Mouse (Mus musculus): Measurements from ENCODE around the gene Ctnna3. TPM values are rescaled to one million over a fixed set of nuclear protein-coding genes. Genes with fewer than 3 reads are reported as not detected.

Gene Ctnna3
- polyA plus RNA-seq, 1 experiment from 2014 or later: 1.7 TPM

DNA sequence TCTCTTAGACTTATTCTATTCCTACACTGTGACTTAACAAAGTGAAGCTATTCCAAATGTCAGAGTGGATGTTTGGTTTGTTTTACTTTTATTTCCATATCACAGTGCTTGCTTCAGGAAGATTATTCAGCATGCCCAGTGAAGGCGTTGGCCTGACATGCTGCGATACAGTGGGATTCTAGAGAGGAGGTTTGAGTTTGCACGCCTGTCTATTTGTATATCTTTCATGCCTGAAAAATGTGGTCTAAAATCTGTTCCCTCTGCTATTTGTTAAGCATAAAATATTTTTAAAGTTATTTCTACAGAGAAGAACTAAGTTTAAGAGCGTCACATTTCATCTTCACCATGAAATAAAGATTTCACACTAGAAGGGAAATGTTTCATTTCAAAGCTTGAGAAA, 813.5 kb downstream of the Ctnna3 start:
- DNase-seq (ENCODE audit: low spot score) (no peak), ATAC-seq (replicated peaks; ENCODE audit: low FRiP score, low TSS enrichment, low read depth) (no peak)
- Histone ChIP-seq H3K9me3 (ENCODE audit: control insufficient read depth, low read length) (no peaks in the 10 kb centered on the region), H3K4me3 (ENCODE audit: low read depth, low read length) (no peak overlapping the region), H3K4me1 (replicated peaks; ENCODE audit: control insufficient read depth, insufficient read depth, low read length) (no peaks in the 10 kb centered on the region), H3K4me2 (ENCODE audit: low read length) (no peak overlapping the region), H3K9ac (ENCODE audit: low read length) (no peak overlapping the region), H3K36me3 (ENCODE audit: control insufficient read depth, insufficient read depth, low read length) (no peaks in the 10 kb centered on the region), H3K27ac (ENCODE audit: low read depth) (no peak overlapping the region), H3K27me3 (replicated peaks; ENCODE audit: control insufficient read depth, insufficient read depth, low read length) (no peaks in the 10 kb centered on the region)
- 45% methylated on average over 4 of the region's 4 CpGs for WGBS

DNA sequence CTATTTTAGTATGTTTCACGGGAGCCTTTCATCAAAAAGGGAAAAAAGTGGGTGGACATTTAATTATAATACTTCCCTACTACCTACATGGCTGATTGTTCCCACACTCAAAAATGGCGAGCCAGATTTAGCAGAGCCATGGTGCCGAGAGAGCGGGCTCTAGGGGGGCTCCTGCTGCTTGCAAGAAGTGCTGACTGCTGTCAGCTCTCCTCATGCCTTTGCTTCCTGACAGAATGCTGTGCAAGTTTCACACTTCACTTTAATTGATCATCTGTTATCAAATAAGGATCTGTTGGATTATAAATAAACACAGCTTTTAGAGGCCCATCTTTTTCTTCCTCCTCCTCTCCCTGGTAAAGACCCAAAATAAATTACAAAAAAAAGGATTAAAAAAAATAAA, 838.3 kb downstream of the Ctnna3 start:
- 72% methylated on average over 4 of the region's 4 CpGs for WGBS
- H3K4me3 ChIP-seq (ENCODE audit: low read depth, low read length): no peak overlapping the region

DNA sequence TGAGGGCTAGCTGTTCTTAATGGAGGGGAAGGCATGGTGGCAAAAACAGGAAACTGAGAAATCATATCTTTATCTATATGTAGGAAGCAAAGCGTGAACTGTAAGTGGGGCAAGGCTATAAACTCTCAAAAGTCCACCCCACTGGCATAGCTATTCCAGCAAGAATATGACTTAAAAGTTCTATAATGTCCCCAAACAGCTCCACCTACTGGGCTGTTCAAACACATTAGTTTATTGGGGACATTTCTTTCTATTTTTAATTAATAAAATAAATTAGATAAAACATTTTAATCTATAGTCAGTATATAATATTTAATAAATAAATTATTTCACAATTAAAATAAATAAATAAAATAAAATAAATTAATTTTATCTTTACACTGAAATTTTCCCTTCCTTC, 845.2 kb downstream of the Ctnna3 start:
- Histone ChIP-seq H3K4me2 (ENCODE audit: low read length) (no peak overlapping the region), H3K27me3 (replicated peaks; ENCODE audit: control insufficient read depth, insufficient read depth, low read length) (no peaks in the 10 kb centered on the region), H3K9ac (ENCODE audit: low read length) (no peak overlapping the region), H3K36me3 (ENCODE audit: control insufficient read depth, insufficient read depth, low read length) (no peaks in the 10 kb centered on the region), H3K4me1 (replicated peaks; ENCODE audit: control insufficient read depth, insufficient read depth, low read length) (no peaks in the 10 kb centered on the region), H3K27ac (ENCODE audit: low read depth) (no peak overlapping the region), H3K9me3 (ENCODE audit: control insufficient read depth, low read length) (no peaks in the 10 kb centered on the region), H3K4me3 (ENCODE audit: low read depth, low read length) (no peak overlapping the region)
- 73% methylated on average over 1 of the region's 1 CpGs for WGBS
- DNase-seq (ENCODE audit: low spot score): no peak
- ATAC-seq (replicated peaks; ENCODE audit: low FRiP score, low TSS enrichment, low read depth): no peak

More for the DNA sequence above, 838.3 kb downstream of the Ctnna3 start:
- DNase-seq (ENCODE audit: low spot score) (no peak), ATAC-seq (replicated peaks; ENCODE audit: low FRiP score, low TSS enrichment, low read depth) (no peak)
- no peak overlapping the region for H3K27ac ChIP-seq (ENCODE audit: low read depth)
- H3K9me3 ChIP-seq (ENCODE audit: control insufficient read depth, low read length): no peaks in the 10 kb centered on the region
- H3K9ac ChIP-seq (ENCODE audit: low read length): no peak overlapping the region
- H3K4me1 ChIP-seq (replicated peaks; ENCODE audit: control insufficient read depth, insufficient read depth, low read length): no peaks in the 10 kb centered on the region
- no peaks in the 10 kb centered on the region for H3K36me3 ChIP-seq (ENCODE audit: control insufficient read depth, insufficient read depth, low read length)
- no peaks in the 10 kb centered on the region for H3K27me3 ChIP-seq (replicated peaks; ENCODE audit: control insufficient read depth, insufficient read depth, low read length)
- no peak overlapping the region for H3K4me2 ChIP-seq (ENCODE audit: low read length)

DNA sequence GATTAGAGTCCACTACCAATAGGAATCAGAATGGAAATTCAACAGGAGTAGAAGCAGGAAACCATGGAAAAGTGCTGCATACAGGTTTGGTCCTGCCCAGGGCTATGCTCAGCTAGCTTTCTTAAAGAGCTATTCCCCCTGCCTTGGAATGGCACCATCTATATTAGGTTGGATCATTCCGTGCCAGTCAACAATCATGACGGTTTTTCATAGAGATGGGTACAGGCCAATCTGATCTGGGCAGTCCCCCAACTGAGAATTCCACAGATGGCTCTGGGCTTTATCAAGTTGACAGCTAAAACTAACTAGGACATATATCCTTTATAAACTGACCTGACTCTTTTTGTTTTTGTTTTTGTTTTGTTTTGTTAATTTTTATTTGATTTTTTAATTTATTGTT, 848.9 kb downstream of the Ctnna3 start:
- no peak for ATAC-seq (replicated peaks; ENCODE audit: low FRiP score, low TSS enrichment, low read depth)
- WGBS: 77% methylated on average over 2 of the region's 2 CpGs
- Histone ChIP-seq H3K4me3 (ENCODE audit: low read depth, low read length) (no peak overlapping the region), H3K27ac (ENCODE audit: low read depth) (no peak overlapping the region), H3K4me1 (replicated peaks; ENCODE audit: control insufficient read depth, insufficient read depth, low read length) (no peaks in the 10 kb centered on the region), H3K36me3 (ENCODE audit: control insufficient read depth, insufficient read depth, low read length) (no peaks in the 10 kb centered on the region), H3K9ac (ENCODE audit: low read length) (no peak overlapping the region), H3K27me3 (replicated peaks; ENCODE audit: control insufficient read depth, insufficient read depth, low read length) (no peaks in the 10 kb centered on the region), H3K9me3 (ENCODE audit: control insufficient read depth, low read length) (no peaks in the 10 kb centered on the region), H3K4me2 (ENCODE audit: low read length) (no peak overlapping the region)
- no peak for DNase-seq (ENCODE audit: low spot score)

DNA sequence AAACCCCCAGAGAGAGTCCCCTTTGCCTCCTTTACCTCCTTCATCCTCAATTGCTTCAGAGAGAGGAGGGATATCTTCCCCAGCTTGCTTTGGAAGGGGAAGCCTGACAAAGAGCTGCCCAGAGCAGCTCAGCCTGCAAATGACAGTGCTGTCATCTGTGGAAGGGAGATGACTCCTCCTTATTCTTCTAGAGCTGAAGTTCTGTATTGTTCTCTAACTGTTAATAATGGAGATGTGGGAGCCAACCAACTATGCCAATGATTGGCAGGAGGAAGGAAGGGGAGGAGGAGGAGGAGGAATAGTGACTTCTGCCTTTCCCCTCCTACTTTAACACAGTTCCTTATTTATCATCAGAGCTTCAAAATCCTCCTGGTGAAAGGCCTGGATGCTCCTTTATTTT, 875.9 kb downstream of the Ctnna3 start:
- Histone ChIP-seq H3K4me1 (replicated peaks; ENCODE audit: control insufficient read depth, insufficient read depth, low read length) (no peaks in the 10 kb centered on the region), H3K36me3 (ENCODE audit: control insufficient read depth, insufficient read depth, low read length) (no peaks in the 10 kb centered on the region), H3K4me2 (ENCODE audit: low read length) (no peak overlapping the region), H3K9ac (ENCODE audit: low read length) (no peak overlapping the region), H3K27ac (ENCODE audit: low read depth) (no peak overlapping the region), H3K27me3 (replicated peaks; ENCODE audit: control insufficient read depth, insufficient read depth, low read length) (no peaks in the 10 kb centered on the region), H3K9me3 (ENCODE audit: control insufficient read depth, low read length) (no peaks in the 10 kb centered on the region), H3K4me3 (ENCODE audit: low read depth, low read length) (no peak overlapping the region)
- DNase-seq (ENCODE audit: low spot score): no peak
- ATAC-seq (replicated peaks; ENCODE audit: low FRiP score, low TSS enrichment, low read depth): no peak

DNA sequence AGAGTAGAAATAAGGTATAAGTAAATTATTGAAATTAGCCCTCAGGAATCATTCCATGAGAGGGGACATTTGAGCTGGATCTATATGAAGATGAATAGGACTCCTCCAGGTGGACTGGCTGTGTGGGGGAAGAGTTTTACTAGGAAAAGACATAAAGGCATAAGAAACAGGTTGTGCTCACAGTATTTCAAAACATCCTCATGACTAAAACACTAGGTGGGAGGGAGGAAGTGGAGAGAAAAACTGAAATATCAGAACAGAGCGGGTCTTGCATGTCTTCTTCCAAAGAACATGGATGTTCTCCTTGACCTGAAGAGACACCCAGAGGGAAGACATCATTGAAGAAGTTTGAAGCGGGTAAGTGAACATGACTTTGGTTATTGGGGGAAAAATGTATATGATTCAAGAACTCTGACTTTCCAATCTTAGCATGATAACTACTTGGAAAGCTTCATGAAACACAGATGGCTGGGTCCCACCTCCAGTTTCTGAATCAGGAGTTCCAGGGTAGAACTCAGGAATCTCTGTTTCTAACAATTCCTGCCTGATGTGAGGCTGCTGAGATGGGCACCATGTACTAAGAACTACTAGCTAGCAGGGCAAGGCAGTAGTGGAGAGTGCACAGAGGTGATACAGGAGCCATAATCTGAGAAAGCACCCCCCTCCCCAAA, 881.9 kb downstream of the Ctnna3 start:
- DNase-seq (ENCODE audit: low spot score) (no peak), ATAC-seq (replicated peaks; ENCODE audit: low FRiP score, low TSS enrichment, low read depth) (no peak)
- H3K36me3 ChIP-seq (ENCODE audit: control insufficient read depth, insufficient read depth, low read length): no peaks in the 10 kb centered on the region
- no peaks in the 10 kb centered on the region for H3K4me1 ChIP-seq (replicated peaks; ENCODE audit: control insufficient read depth, insufficient read depth, low read length)
- no peak overlapping the region for H3K4me3 ChIP-seq (ENCODE audit: low read depth, low read length)
- no peak overlapping the region for H3K4me2 ChIP-seq (ENCODE audit: low read length)
- no peak overlapping the region for H3K27ac ChIP-seq (ENCODE audit: low read depth)
- no peaks in the 10 kb centered on the region for H3K27me3 ChIP-seq (replicated peaks; ENCODE audit: control insufficient read depth, insufficient read depth, low read length)
- H3K9ac ChIP-seq (ENCODE audit: low read length): no peak overlapping the region
- WGBS: 91% methylated on average over 2 of the region's 2 CpGs
- H3K9me3 ChIP-seq (ENCODE audit: control insufficient read depth, low read length): no peaks in the 10 kb centered on the region

DNA sequence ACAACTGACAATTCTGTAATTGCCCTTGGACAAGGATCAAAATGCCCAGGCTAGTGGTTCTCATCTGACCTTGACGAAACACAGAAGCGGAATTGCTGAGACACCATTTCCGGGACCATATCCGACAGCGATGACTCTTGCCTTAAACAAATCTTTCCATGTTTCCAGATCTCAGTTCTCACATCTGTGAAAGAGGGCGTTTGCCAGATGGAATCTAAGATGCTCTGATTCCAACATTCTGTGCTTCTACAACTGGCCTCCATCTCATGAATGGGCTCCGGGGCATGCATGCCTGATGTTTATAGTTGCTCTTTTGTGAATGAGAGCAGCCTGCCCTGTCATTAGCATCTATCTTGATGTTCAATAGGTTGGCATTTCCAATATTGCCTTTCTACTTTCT, 890.4 kb downstream of the Ctnna3 start:
- H3K9ac ChIP-seq (ENCODE audit: low read length): no peak overlapping the region
- 59% methylated on average over 7 of the region's 7 CpGs for WGBS
- no peak overlapping the region for H3K27ac ChIP-seq (ENCODE audit: low read depth)
- no peaks in the 10 kb centered on the region for H3K36me3 ChIP-seq (ENCODE audit: control insufficient read depth, insufficient read depth, low read length)
- no peaks in the 10 kb centered on the region for H3K27me3 ChIP-seq (replicated peaks; ENCODE audit: control insufficient read depth, insufficient read depth, low read length)
- no peaks in the 10 kb centered on the region for H3K4me1 ChIP-seq (replicated peaks; ENCODE audit: control insufficient read depth, insufficient read depth, low read length)
- DNase-seq (ENCODE audit: low spot score) (no peak), ATAC-seq (replicated peaks; ENCODE audit: low FRiP score, low TSS enrichment, low read depth) (no peak)
- no peaks in the 10 kb centered on the region for H3K9me3 ChIP-seq (ENCODE audit: control insufficient read depth, low read length)
- H3K4me3 ChIP-seq (ENCODE audit: low read depth, low read length): no peak overlapping the region
- no peak overlapping the region for H3K4me2 ChIP-seq (ENCODE audit: low read length)

DNA sequence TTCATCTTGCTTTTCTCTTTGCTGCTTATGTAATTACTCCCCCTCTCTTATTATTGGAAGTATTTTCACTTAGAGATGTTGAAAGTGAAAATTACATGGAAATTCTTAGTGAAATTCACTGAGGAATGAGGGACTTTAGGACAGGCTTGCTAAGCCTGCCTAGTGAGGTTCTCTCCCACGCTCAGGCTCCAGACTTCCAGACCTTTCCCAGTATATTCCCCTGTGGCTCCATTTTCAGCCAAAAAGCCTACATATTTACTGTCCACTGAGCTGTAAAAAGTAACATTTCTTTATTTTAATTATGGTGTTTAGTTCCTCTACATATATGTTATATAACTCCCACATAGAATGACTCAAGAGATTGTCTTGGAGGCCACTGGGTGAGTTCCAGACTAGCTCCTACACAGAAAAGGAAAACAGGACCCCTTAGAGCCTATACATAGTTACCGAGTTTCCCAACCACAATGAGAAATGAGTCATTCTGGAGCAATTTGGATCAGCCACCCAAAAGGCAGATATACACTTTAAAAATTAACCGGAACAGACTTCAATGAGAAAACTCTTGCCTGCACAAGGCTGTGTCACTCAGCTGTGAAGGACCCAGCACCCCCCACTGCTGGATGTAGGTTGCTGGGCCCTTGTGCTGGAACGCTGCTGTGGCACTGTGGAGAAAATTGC, 912.9 kb downstream of the Ctnna3 start:
- H3K9ac ChIP-seq (ENCODE audit: low read length): no peak overlapping the region
- H3K4me2 ChIP-seq (ENCODE audit: low read length): no peak overlapping the region
- WGBS: 77% methylated on average over 4 of the region's 4 CpGs
- H3K27me3 ChIP-seq (replicated peaks; ENCODE audit: control insufficient read depth, insufficient read depth, low read length): no peaks in the 10 kb centered on the region
- no peaks in the 10 kb centered on the region for H3K36me3 ChIP-seq (ENCODE audit: control insufficient read depth, insufficient read depth, low read length)
- H3K9me3 ChIP-seq (ENCODE audit: control insufficient read depth, low read length): no peaks in the 10 kb centered on the region
- H3K27ac ChIP-seq (ENCODE audit: low read depth): no peak overlapping the region
- H3K4me1 ChIP-seq (replicated peaks; ENCODE audit: control insufficient read depth, insufficient read depth, low read length): no peaks in the 10 kb centered on the region
- no peak for ATAC-seq (replicated peaks; ENCODE audit: low FRiP score, low TSS enrichment, low read depth)
- no peak for DNase-seq (ENCODE audit: low spot score)
- no peak overlapping the region for H3K4me3 ChIP-seq (ENCODE audit: low read depth, low read length)

DNA sequence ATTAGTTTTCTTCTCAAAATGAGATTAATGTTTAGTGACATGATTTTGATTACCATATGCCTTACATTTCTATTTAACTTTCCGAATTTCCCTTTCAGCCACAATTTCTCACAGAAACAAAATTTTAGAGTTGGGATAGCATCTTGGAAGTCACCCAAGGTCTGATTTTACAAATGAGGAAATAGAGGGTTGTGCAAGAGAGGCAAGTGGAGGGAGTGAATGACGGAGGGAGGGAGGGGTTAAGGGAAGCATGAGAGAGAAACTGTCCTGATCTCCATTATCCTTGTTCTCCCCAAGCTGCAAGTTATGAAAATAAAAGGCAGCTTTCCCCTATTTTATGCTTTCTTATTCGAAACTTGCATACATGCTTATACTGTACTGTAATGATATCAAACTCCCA, 943.4 kb downstream of the Ctnna3 start:
- no peaks in the 10 kb centered on the region for H3K4me1 ChIP-seq (replicated peaks; ENCODE audit: control insufficient read depth, insufficient read depth, low read length)
- ATAC-seq (replicated peaks; ENCODE audit: low FRiP score, low TSS enrichment, low read depth): no peak
- WGBS: 73% methylated on average over 3 of the region's 3 CpGs
- H3K36me3 ChIP-seq (ENCODE audit: control insufficient read depth, insufficient read depth, low read length): no peaks in the 10 kb centered on the region
- H3K4me2 ChIP-seq (ENCODE audit: low read length): no peak overlapping the region
- no peaks in the 10 kb centered on the region for H3K9me3 ChIP-seq (ENCODE audit: control insufficient read depth, low read length)
- no peaks in the 10 kb centered on the region for H3K27me3 ChIP-seq (replicated peaks; ENCODE audit: control insufficient read depth, insufficient read depth, low read length)
- DNase-seq (ENCODE audit: low spot score): no peak
- no peak overlapping the region for H3K9ac ChIP-seq (ENCODE audit: low read length)
- no peak overlapping the region for H3K27ac ChIP-seq (ENCODE audit: low read depth)
- H3K4me3 ChIP-seq (ENCODE audit: low read depth, low read length): no peak overlapping the region
